Mouse (Mus musculus): Measurements from ENCODE around the gene Pip4p1.

GRCm38 (mm10) chr14:50969041-50969440, 38.4 kb upstream of the Pip4p1 start:
- TF ChIP-seq BHLHE40 (IDR thresholded peaks at IDR 0.05; ENCODE audit: low read depth, low read length) (no peak), POLR2A (IDR thresholded peaks at IDR 0.05; ENCODE audit: low read depth, low read length) (no peak), CTCF (conservative IDR thresholded peaks at IDR 0.05 in 1 of 2, IDR thresholded peaks at IDR 0.05 in 1 of 2; ENCODE audit: low read depth in 2 of 2, low read length in 2 of 2) (no peak), MYC (IDR thresholded peaks at IDR 0.05; ENCODE audit: low read depth, low read length) (no peak), JUND (conservative IDR thresholded peaks at IDR 0.05; ENCODE audit: low read depth, low read length) (no peak), MAZ (IDR thresholded peaks at IDR 0.05; ENCODE audit: low read depth, low read length) (no peak)

Data from CH12.LX (cell line).